Mouse (Mus musculus) heart, postnatal 0 days (tissue): ENCODE measurements around the gene Dbi.

ENCODE experiments used
- CTCF ChIP-seq: IDR thresholded peaks from 2 replicates; pipeline ENCODE4 v1.5.1; 2016; ENCODE audit warnings: antibody characterized with exemption, control low read depth, low read depth
- EP300 ChIP-seq: IDR thresholded peaks from 2 replicates; pipeline ENCODE4 v1.6.1; 2016; ENCODE audit warnings: antibody characterized with exemption, low read depth

DNA sequence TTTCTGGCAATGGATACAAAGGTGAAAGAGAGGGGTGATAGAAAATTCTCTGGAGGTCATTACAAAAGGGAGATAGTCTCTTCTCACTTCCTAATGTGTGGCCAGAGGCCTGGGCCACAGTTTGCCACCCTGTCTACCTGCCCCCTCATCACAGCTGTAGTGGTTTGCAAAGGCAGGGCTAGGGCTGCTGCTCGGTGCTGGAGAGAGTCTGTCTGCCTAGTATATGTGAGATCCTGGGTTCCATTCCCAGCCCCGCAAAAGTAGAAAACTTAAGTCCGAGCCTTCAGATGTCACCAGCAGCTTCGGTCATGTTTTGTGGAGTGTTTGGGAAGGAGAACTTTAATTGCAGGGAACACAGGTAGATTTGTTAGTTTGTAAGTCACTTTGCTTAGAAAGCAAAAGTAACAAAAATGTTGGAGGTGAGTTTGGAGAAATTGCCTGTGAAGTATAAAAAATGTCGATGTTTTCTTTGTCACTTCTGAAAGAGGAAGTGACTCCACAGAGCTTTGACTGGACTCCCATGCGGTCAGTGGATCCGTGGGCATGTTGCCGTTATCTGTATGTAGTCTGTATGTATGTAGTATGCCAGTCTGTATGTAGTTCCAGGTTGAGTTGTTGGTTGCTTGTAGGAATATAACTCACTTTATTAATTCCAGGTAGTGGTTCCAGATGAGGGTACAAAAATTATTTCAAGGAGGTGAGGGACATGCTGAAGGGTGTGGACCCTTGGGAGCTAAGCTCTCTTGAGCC, 1.9 kb upstream of the Dbi start:
- TF ChIP-seq EP300 (no peak), CTCF (no peak)
